Mouse (Mus musculus): ENCODE results near the gene Col18a1.

GRCm38 (mm10) chr10:77129637-77130410, 36.5 kb downstream of the Col18a1 start:
- TF ChIP-seq CTCF (conservative IDR thresholded peaks at IDR 0.05; ENCODE audit: low read length) (no peak), NANOG (IDR thresholded peaks at IDR 0.05; ENCODE audit: borderline replicate concordance, low read length) (no peak)

All from E14TG2a.4 (cell line).